Mouse (Mus musculus): ENCODE data around the gene Olfr728.

Olfr728 gene

GRCm38 (mm10) chr14:50142580-50142979, at the start of gene Olfr728:
Gene Olfr728 (minus strand): TSS chr14:50142680.
- CTCF ChIA-PET: no interaction called here

GRCm38 (mm10) chr14:50188098-50188497, 45.6 kb upstream of the Olfr728 start, which contains the start of gene Olfr730:
Gene Olfr730 (minus strand): TSS chr14:50188198.
- CTCF ChIA-PET: no interaction called here

GRCm38 (mm10) chr14:50152810-50153209, 10.3 kb upstream of the Olfr728 start, which contains the start of gene Olfr729:
Gene Olfr729 (minus strand): TSS chr14:50152910.
- CTCF ChIA-PET: no interaction called here

- CTCF ChIA-PET: no interaction called here
Measured at GRCm38 (mm10) chr14:50122886-50123285, 19.6 kb downstream of the Olfr728 start, which contains the start of gene Olfr727. Gene Olfr727 (plus strand): TSS chr14:50123186.

GRCm38 (mm10) chr14:50090853-50091252, 51.6 kb downstream of the Olfr728 start, which contains the start of gene Olfr726:
Gene Olfr726 (minus strand): TSS chr14:50090953.
- CTCF ChIA-PET: no interaction called here
